Mouse (Mus musculus): ENCODE data around the gene Cdk18. TPM values are rescaled to one million over a fixed set of nuclear protein-coding genes. Genes with fewer than 3 reads are reported as not detected.

Gene Cdk18
- polyA plus RNA-seq, 1 experiment: 1.3 TPM

DNA sequence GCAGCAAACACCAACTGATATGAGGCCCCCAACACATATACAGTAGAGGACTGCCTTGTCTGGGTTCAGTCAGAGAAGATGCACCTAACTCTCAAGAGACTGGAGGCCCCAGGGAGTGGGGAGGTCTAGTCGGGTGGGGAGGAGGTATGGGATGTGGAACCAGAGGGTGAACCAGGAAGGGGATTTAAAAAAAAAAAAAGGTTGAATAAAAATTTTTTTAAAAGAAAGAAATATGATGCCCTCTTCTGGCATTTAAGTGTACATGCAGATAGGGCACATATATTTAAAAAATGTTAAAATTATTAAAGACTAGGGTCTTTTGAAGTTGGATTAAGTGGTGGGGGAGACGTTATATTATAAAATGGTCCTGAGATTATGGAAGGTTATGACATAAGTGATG, 30.1 kb downstream of the Cdk18 start:
- DNase-seq (ENCODE audit: low read depth): no peak
- TF ChIP-seq CTCF (IDR thresholded peaks at IDR 0.05; ENCODE audit: borderline replicate concordance, extremely low read depth, insufficient read depth, insufficient read length): no peak
- TF ChIP-seq POLR2A (IDR thresholded peaks at IDR 0.05; ENCODE audit: borderline replicate concordance, extremely low read depth, insufficient read depth, insufficient read length, poor library complexity, severe bottlenecking): no peak

DNA sequence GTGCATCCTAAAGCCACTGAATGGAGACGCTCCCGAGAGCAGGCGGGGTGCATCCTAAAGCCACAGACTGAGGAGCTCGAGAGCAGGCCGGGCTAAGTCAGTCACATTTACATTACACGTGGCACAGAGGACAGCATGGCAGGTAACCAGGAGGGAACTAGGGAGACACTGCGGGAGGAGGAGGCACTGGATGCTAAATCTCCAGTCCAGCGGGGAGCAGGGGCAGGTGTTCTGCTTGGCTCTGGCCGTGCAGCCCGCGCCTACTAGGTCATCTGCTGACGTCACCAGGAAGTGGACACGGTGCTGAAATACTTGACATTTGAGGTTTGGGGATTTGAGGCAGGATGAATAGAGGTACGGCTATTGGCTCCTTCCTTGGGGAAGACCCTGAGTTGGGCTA, 35.1 kb downstream of the Cdk18 start:
- DNase-seq (ENCODE audit: low read depth): no peak
- TF ChIP-seq POLR2A (IDR thresholded peaks at IDR 0.05; ENCODE audit: borderline replicate concordance, extremely low read depth, insufficient read depth, insufficient read length, poor library complexity, severe bottlenecking) (no peak), CTCF (IDR thresholded peaks at IDR 0.05; ENCODE audit: borderline replicate concordance, extremely low read depth, insufficient read depth, insufficient read length) (no peak)

GRCm38 (mm10) chr1:132101953-132102697, 37.4 kb downstream of the Cdk18 start:
- TF ChIP-seq CTCF (IDR thresholded peaks at IDR 0.05; ENCODE audit: borderline replicate concordance, extremely low read depth, insufficient read depth, insufficient read length) (no peak), POLR2A (IDR thresholded peaks at IDR 0.05; ENCODE audit: borderline replicate concordance, extremely low read depth, insufficient read depth, insufficient read length, poor library complexity, severe bottlenecking) (no peak)
- DNase-seq (ENCODE audit: low read depth): no peak

- TF ChIP-seq CTCF (IDR thresholded peaks at IDR 0.05; ENCODE audit: borderline replicate concordance, extremely low read depth, insufficient read depth, insufficient read length) (no peak), POLR2A (IDR thresholded peaks at IDR 0.05; ENCODE audit: borderline replicate concordance, extremely low read depth, insufficient read depth, insufficient read length, poor library complexity, severe bottlenecking) (no peak)
- DNase-seq (ENCODE audit: low read depth): no peak
Observed at GRCm38 (mm10) chr1:132099775-132100174, 39.7 kb downstream of the Cdk18 start.

GRCm38 (mm10) chr1:132099016-132099415, 40.5 kb downstream of the Cdk18 start:
- no peak for DNase-seq (ENCODE audit: low read depth)
- TF ChIP-seq CTCF (IDR thresholded peaks at IDR 0.05; ENCODE audit: borderline replicate concordance, extremely low read depth, insufficient read depth, insufficient read length) (no peak), POLR2A (IDR thresholded peaks at IDR 0.05; ENCODE audit: borderline replicate concordance, extremely low read depth, insufficient read depth, insufficient read length, poor library complexity, severe bottlenecking) (no peak)

DNA sequence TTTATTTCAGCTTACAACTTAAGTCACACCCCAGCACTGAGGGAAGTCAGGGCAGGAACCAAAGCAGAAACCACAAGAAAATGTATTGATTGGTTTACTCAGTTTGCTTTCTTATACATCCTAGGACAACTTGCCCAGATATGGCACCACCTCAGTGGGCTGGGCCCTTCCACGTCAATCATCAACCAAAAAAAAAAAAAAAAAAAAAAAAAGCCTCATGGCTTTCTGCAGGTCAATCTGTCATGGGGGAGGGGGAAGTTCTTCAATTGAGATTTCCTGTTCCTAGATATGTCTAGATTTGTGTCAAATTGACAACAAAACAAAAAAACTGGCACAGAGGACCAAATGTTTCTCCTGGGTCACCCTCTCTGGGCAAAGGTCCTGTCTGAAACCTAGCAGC, 41.4 kb downstream of the Cdk18 start:
- no peak for DNase-seq (ENCODE audit: low read depth)

GRCm38 (mm10) chr1:132095356-132096004, 44.0 kb downstream of the Cdk18 start:
- TF ChIP-seq CTCF (IDR thresholded peaks at IDR 0.05; ENCODE audit: borderline replicate concordance, extremely low read depth, insufficient read depth, insufficient read length) (no peak), POLR2A (IDR thresholded peaks at IDR 0.05; ENCODE audit: borderline replicate concordance, extremely low read depth, insufficient read depth, insufficient read length, poor library complexity, severe bottlenecking) (no peak)
- no peak for DNase-seq (ENCODE audit: low read depth)

More for the DNA sequence above, 41.4 kb downstream of the Cdk18 start:
- TF ChIP-seq POLR2A (IDR thresholded peaks at IDR 0.05; ENCODE audit: borderline replicate concordance, extremely low read depth, insufficient read depth, insufficient read length, poor library complexity, severe bottlenecking) (no peak), CTCF (IDR thresholded peaks at IDR 0.05; ENCODE audit: borderline replicate concordance, extremely low read depth, insufficient read depth, insufficient read length) (no peak)

GRCm38 (mm10) chr1:132093269-132093668, 46.2 kb downstream of the Cdk18 start:
- TF ChIP-seq CTCF (IDR thresholded peaks at IDR 0.05; ENCODE audit: borderline replicate concordance, extremely low read depth, insufficient read depth, insufficient read length): no peak
- no peak for TF ChIP-seq POLR2A (IDR thresholded peaks at IDR 0.05; ENCODE audit: borderline replicate concordance, extremely low read depth, insufficient read depth, insufficient read length, poor library complexity, severe bottlenecking)
- no peak for DNase-seq (ENCODE audit: low read depth)

DNA sequence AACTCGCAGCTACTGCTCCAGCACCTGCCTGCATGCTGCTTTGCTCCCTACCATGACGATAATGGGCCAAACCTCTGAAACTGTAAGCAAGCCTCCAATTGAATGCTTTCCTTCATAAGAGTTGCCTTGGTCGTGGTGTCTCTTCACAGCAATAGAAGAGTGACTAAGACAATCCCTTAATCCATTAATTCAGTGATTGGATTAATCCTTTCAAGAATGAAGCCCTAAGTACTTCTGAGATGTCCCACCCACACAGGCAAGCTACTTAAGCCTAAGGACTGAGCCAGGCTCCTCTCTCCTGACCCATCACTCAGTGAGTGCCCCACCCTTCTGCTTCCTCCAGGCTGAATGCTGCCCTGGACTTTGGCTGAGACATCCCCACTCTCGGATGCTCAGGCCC, 49.2 kb downstream of the Cdk18 start:
- TF ChIP-seq POLR2A (IDR thresholded peaks at IDR 0.05; ENCODE audit: borderline replicate concordance, extremely low read depth, insufficient read depth, insufficient read length, poor library complexity, severe bottlenecking): no peak
- TF ChIP-seq CTCF (IDR thresholded peaks at IDR 0.05; ENCODE audit: borderline replicate concordance, extremely low read depth, insufficient read depth, insufficient read length): no peak
- no peak for DNase-seq (ENCODE audit: low read depth)

DNA sequence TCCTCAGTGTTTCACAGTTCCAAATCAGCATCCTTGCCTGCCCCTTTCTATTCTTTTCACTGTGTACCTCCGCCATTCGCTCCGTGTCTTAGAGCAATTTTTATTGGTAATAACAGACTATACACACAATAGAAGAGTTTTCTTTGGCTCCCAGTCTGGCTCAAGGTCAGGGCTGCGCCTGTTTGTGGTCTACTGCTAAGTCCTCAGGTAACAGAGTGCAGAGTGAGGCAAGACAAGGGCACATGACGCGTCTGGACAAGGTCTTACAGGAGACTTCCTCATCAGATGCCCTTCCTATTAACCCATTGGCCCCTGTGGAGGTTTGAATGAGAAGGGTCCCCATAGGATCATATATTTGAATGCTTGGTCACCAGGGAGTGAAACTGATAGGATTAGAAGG, 49.7 kb downstream of the Cdk18 start:
- TF ChIP-seq POLR2A (IDR thresholded peaks at IDR 0.05; ENCODE audit: borderline replicate concordance, extremely low read depth, insufficient read depth, insufficient read length, poor library complexity, severe bottlenecking) (no peak), CTCF (IDR thresholded peaks at IDR 0.05; ENCODE audit: borderline replicate concordance, extremely low read depth, insufficient read depth, insufficient read length) (no peak)
- DNase-seq (ENCODE audit: low read depth): no peak

DNA sequence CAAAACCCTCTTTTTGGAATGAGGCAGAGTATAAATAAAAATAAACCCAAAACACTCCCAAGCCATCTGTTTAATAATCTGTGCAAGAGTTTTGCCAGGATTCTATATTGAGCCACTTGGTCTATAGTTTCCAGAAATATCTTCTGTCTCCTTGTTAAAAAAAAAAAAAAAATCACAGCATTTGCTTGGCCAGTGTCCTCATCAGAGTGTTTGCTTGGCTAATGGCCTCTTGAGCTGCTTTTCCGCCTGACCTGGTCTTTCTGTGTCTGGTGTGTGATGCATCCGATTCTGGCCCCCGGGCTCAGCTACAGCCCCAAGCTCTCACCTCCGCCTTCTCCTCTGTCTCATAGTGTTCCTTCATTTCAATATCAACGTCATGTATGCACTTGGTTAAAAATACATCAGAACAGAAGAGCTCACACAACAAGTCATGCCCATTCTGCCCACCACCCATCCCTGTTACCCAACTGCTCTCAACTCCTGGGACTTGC, 51.3 kb downstream of the Cdk18 start:
- no peak for TF ChIP-seq POLR2A (IDR thresholded peaks at IDR 0.05; ENCODE audit: borderline replicate concordance, extremely low read depth, insufficient read depth, insufficient read length, poor library complexity, severe bottlenecking)
- TF ChIP-seq CTCF (IDR thresholded peaks at IDR 0.05; ENCODE audit: borderline replicate concordance, extremely low read depth, insufficient read depth, insufficient read length): no peak
- peak; percentile 19 for DNase-seq (ENCODE audit: low read depth)
